Mouse (Mus musculus): ENCODE results near the gene Zbtb25. TPM values are rescaled to one million over a fixed set of nuclear protein-coding genes. Genes with fewer than 3 reads are reported as not detected.

Zbtb25 gene
- polyA plus RNA-seq, 1 experiment from 2014 or later, result 15.7 TPM

GRCm38 (mm10) chr12:76366276-76366675, 3.1 kb downstream of the Zbtb25 start:
- Histone ChIP-seq H3K27ac (ENCODE audit: low read length) (no peak overlapping the region), H3K9ac (ENCODE audit: low read depth, low read length) (no peak overlapping the region), H3K4me3 (ENCODE audit: low read depth, low read length) (no peak overlapping the region), H3K4me2 (ENCODE audit: low read length) (no peak overlapping the region), H3K4me1 (ENCODE audit: control insufficient read depth, insufficient read depth, low read length) (peaks cover 19% of the 10 kb centered on the region), H3K36me3 (ENCODE audit: control insufficient read depth, insufficient read depth, low read length) (no peaks in the 10 kb centered on the region), H3K27me3 (ENCODE audit: control insufficient read depth, insufficient read depth, low read depth, low read length) (no peaks in the 10 kb centered on the region), H3K9me3 (replicated peaks; ENCODE audit: control insufficient read depth, low read length, poor library complexity, severe bottlenecking) (no peaks in the 10 kb centered on the region)
- WGBS, result 88% methylated on average over 3 of the region's 3 CpGs
- no peak for ATAC-seq

- no peak for ATAC-seq
- Histone ChIP-seq H3K36me3 (ENCODE audit: control insufficient read depth, insufficient read depth, low read length) (no peaks in the 10 kb centered on the region), H3K4me3 (ENCODE audit: low read depth, low read length) (no peak overlapping the region), H3K9ac (ENCODE audit: low read depth, low read length) (no peak overlapping the region), H3K4me1 (ENCODE audit: control insufficient read depth, insufficient read depth, low read length) (peaks cover 7% of the 10 kb centered on the region), H3K9me3 (replicated peaks; ENCODE audit: control insufficient read depth, low read length, poor library complexity, severe bottlenecking) (no peaks in the 10 kb centered on the region), H3K27me3 (ENCODE audit: control insufficient read depth, insufficient read depth, low read depth, low read length) (no peaks in the 10 kb centered on the region), H3K27ac (ENCODE audit: low read length) (no peak overlapping the region), H3K4me2 (ENCODE audit: low read length) (no peak overlapping the region)
- 88% methylated on average over 9 of the region's 9 CpGs for WGBS
These were observed 7.1 kb downstream of the Zbtb25 start for GRCm38 (mm10) chr12:76362303-76362676.

GRCm38 (mm10) chr12:76361405-76362302, 7.7 kb downstream of the Zbtb25 start:
- no peaks in the 10 kb centered on the region for H3K36me3 ChIP-seq (ENCODE audit: control insufficient read depth, insufficient read depth, low read length)
- no peak for ATAC-seq
- no peaks in the 10 kb centered on the region for H3K9me3 ChIP-seq (replicated peaks; ENCODE audit: control insufficient read depth, low read length, poor library complexity, severe bottlenecking)
- H3K9ac ChIP-seq (ENCODE audit: low read depth, low read length), result no peak overlapping the region
- no peak overlapping the region for H3K27ac ChIP-seq (ENCODE audit: low read length)
- WGBS, result 68% methylated on average over 9 of the region's 9 CpGs
- H3K4me2 ChIP-seq (ENCODE audit: low read length), result no peak overlapping the region
- peaks cover 2% of the 10 kb centered on the region; the same call in 1 of the 2 replicates for H3K4me1 ChIP-seq (ENCODE audit: control insufficient read depth, insufficient read depth, low read length)
- no peaks in the 10 kb centered on the region for H3K27me3 ChIP-seq (ENCODE audit: control insufficient read depth, insufficient read depth, low read depth, low read length)
- no peak overlapping the region for H3K4me3 ChIP-seq (ENCODE audit: low read depth, low read length)

- no peaks in the 10 kb centered on the region for H3K36me3 ChIP-seq (ENCODE audit: control insufficient read depth, insufficient read depth, low read length)
- 37% methylated on average over 1 of the region's 1 CpGs for WGBS
- no peak overlapping the region for H3K4me2 ChIP-seq (ENCODE audit: low read length)
- no peaks in the 10 kb centered on the region for H3K27me3 ChIP-seq (ENCODE audit: control insufficient read depth, insufficient read depth, low read depth, low read length)
- no peak overlapping the region for H3K9ac ChIP-seq (ENCODE audit: low read depth, low read length)
- no peak overlapping the region for H3K4me3 ChIP-seq (ENCODE audit: low read depth, low read length)
- H3K27ac ChIP-seq (ENCODE audit: low read length), result no peak overlapping the region
- H3K4me1 ChIP-seq (ENCODE audit: control insufficient read depth, insufficient read depth, low read length), result peaks cover 2% of the 10 kb centered on the region; the same call in 1 of the 2 replicates
- H3K9me3 ChIP-seq (replicated peaks; ENCODE audit: control insufficient read depth, low read length, poor library complexity, severe bottlenecking), result no peaks in the 10 kb centered on the region
- ATAC-seq, result no peak
These were observed 8.5 kb downstream of the Zbtb25 start for GRCm38 (mm10) chr12:76360868-76361267.

- H3K27ac ChIP-seq (ENCODE audit: low read length), result no peak overlapping the region
- H3K27me3 ChIP-seq (ENCODE audit: control insufficient read depth, insufficient read depth, low read depth, low read length), result no peaks in the 10 kb centered on the region
- no peak for ATAC-seq
- H3K4me3 ChIP-seq (ENCODE audit: low read depth, low read length), result no peak overlapping the region
- no peak overlapping the region for H3K4me2 ChIP-seq (ENCODE audit: low read length)
- H3K9ac ChIP-seq (ENCODE audit: low read depth, low read length), result no peak overlapping the region
- H3K4me1 ChIP-seq (ENCODE audit: control insufficient read depth, insufficient read depth, low read length), result no peaks in the 10 kb centered on the region
- no peaks in the 10 kb centered on the region for H3K9me3 ChIP-seq (replicated peaks; ENCODE audit: control insufficient read depth, low read length, poor library complexity, severe bottlenecking)
- WGBS, result 77% methylated on average over 8 of the region's 8 CpGs
- peaks cover 11% of the 10 kb centered on the region; the same call in 1 of the 2 replicates for H3K36me3 ChIP-seq (ENCODE audit: control insufficient read depth, insufficient read depth, low read length)
These were observed 19.7 kb downstream of the Zbtb25 start for GRCm38 (mm10) chr12:76349680-76350220.

- 87% methylated on average over 5 of the region's 6 CpGs for WGBS
- Histone ChIP-seq H3K36me3 (ENCODE audit: control insufficient read depth, insufficient read depth, low read length) (peaks cover 11% of the 10 kb centered on the region), H3K4me2 (ENCODE audit: low read length) (no peak overlapping the region), H3K4me3 (ENCODE audit: low read depth, low read length) (no peak overlapping the region), H3K4me1 (ENCODE audit: control insufficient read depth, insufficient read depth, low read length) (no peaks in the 10 kb centered on the region), H3K27me3 (ENCODE audit: control insufficient read depth, insufficient read depth, low read depth, low read length) (no peaks in the 10 kb centered on the region), H3K27ac (ENCODE audit: low read length) (no peak overlapping the region), H3K9ac (ENCODE audit: low read depth, low read length) (no peak overlapping the region), H3K9me3 (replicated peaks; ENCODE audit: control insufficient read depth, low read length, poor library complexity, severe bottlenecking) (no peaks in the 10 kb centered on the region)
- ATAC-seq, result no peak
These were observed 23.5 kb downstream of the Zbtb25 start for GRCm38 (mm10) chr12:76345759-76346455.

- WGBS, result 4% methylated on average over 4 of the region's 4 CpGs
- ATAC-seq, result no peak
- H3K4me2 ChIP-seq (ENCODE audit: low read length), result no peak overlapping the region
These were observed 28.3 kb downstream of the Zbtb25 start for GRCm38 (mm10) chr12:76341080-76341479.

GRCm38 (mm10) chr12:76336111-76336965, 33.1 kb downstream of the Zbtb25 start:
- Histone ChIP-seq H3K9ac (ENCODE audit: low read depth, low read length) (no peak overlapping the region), H3K4me1 (ENCODE audit: control insufficient read depth, insufficient read depth, low read length) (no peaks in the 10 kb centered on the region), H3K27ac (ENCODE audit: low read length) (no peak overlapping the region), H3K9me3 (replicated peaks; ENCODE audit: control insufficient read depth, low read length, poor library complexity, severe bottlenecking) (no peaks in the 10 kb centered on the region), H3K4me2 (ENCODE audit: low read length) (no peak overlapping the region), H3K27me3 (ENCODE audit: control insufficient read depth, insufficient read depth, low read depth, low read length) (no peaks in the 10 kb centered on the region), H3K36me3 (ENCODE audit: control insufficient read depth, insufficient read depth, low read length) (no peaks in the 10 kb centered on the region), H3K4me3 (ENCODE audit: low read depth, low read length) (no peak overlapping the region)
- no peak for ATAC-seq
- WGBS, result 82% methylated on average over 17 of the region's 17 CpGs

More at GRCm38 (mm10) chr12:76341080-76341479, 28.3 kb downstream of the Zbtb25 start:
- H3K4me1 ChIP-seq (ENCODE audit: control insufficient read depth, insufficient read depth, low read length), result no peaks in the 10 kb centered on the region
- H3K4me3 ChIP-seq (ENCODE audit: low read depth, low read length), result no peak overlapping the region
- no peaks in the 10 kb centered on the region for H3K9me3 ChIP-seq (replicated peaks; ENCODE audit: control insufficient read depth, low read length, poor library complexity, severe bottlenecking)
- no peak overlapping the region for H3K27ac ChIP-seq (ENCODE audit: low read length)
- H3K9ac ChIP-seq (ENCODE audit: low read depth, low read length), result no peak overlapping the region
- H3K27me3 ChIP-seq (ENCODE audit: control insufficient read depth, insufficient read depth, low read depth, low read length), result no peaks in the 10 kb centered on the region
- peaks cover 3% of the 10 kb centered on the region; the same call in 1 of the 2 replicates for H3K36me3 ChIP-seq (ENCODE audit: control insufficient read depth, insufficient read depth, low read length)
